In the genomic region with DNA sequence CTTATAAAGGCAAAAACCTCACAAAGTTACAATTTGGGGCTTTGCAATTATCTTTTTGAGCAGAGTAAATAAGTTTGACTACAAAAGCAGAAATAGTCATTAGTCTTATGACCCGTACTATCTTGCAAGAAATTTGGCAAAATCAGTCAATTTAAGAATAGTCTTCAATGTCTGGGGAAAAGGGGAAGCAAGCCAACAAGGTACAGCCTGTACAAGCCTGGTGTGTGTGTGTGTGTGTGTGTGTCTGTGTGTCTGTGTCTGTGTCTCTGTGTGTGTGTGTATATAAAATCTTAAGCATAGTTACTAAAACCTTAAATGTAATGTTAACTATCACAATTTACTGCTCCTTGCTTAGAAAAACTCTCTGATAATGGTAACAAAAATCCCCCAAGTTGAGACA, we compare ENCODE assay signal across 30 mouse cellular contexts. TPM values are rescaled to one million over a fixed set of nuclear protein-coding genes. Genes with fewer than 3 reads are reported as not detected.
A peak's percentile ranks its signal among the peaks of the same experiment; 100 is the strongest.
DNase-seq lines count a peak whose midpoint lies in the region; ATAC-seq and TF ChIP-seq lines count a peak whose summit lies in the region.
"Had no signal": no experiment of that assay in that cellular context is flagged by ENCODE, and none has a peak within 500 bp of the region (broad histone marks: within the 10 kb centered on the region; RNA-seq: fewer than 3 reads in every experiment).

No protein-coding gene starts in this region.

- ATAC-seq in common myeloid progenitor, adult 5-6 weeks (replicated peaks; ENCODE audit: low read depth, poor library complexity, severe bottlenecking), result 0 out of 2 replicates have a peak, but pooled peaks have one; percentile 36
- peak; percentile 29; the same call in 1 of the 2 replicates for ATAC-seq in megakaryocyte progenitor cell, adult 5-6 weeks (replicated peaks; ENCODE audit: poor library complexity)
- no peak for ATAC-seq in forebrain, postnatal 0 days
- ATAC-seq: forebrain, embryonic 13.5 days; forebrain, embryonic 16.5 days; hindbrain, postnatal 0 days; inflammation-experienced regulatory T-cells, adult 6 months; intestine, embryonic 16.5 days; Patski had no signal

- no peaks in the 10 kb centered on the region for H3K27me3 ChIP-seq in kidney, adult 2 months (replicated peaks; ENCODE audit: control insufficient read depth, insufficient read depth, low read length)
- no peaks in the 10 kb centered on the region for H3K27me3 ChIP-seq in forebrain, postnatal 0 days (ENCODE audit: insufficient read depth, low read length)
- H3K27me3 ChIP-seq: CH12.LX; forebrain, embryonic 13.5 days; heart, embryonic 13.5 days had no signal

- TF ChIP-seq POLR2A in kidney, adult 2 months (IDR thresholded peaks at IDR 0.05; ENCODE audit: low read depth, low read length), result no peak

- H3K9me3 ChIP-seq in forebrain, postnatal 0 days (ENCODE audit: low read length), result no peaks in the 10 kb centered on the region
- H3K9me3 ChIP-seq: forebrain, embryonic 10.5 days; forebrain, embryonic 13.5 days; G1E; heart, embryonic 13.5 days had no signal

- H3K4me3 ChIP-seq in kidney, adult 2 months (ENCODE audit: insufficient read depth, low read depth, low read length), result no peak overlapping the region
- no peak overlapping the region for H3K4me3 ChIP-seq in forebrain, postnatal 0 days (ENCODE audit: low read depth, low read length)
- H3K4me3 ChIP-seq: forebrain, embryonic 10.5 days; forebrain, embryonic 13.5 days; gastrocnemius, adult 2 months; heart, adult 2 months; heart, embryonic 13.5 days had no signal

- peak overlapping the region; percentile 43 for H3K27ac ChIP-seq in kidney, adult 2 months (ENCODE audit: insufficient read depth, low read depth, low read length)
- H3K27ac ChIP-seq in forebrain, postnatal 0 days (ENCODE audit: low read depth, low read length), result no peak overlapping the region
- H3K27ac ChIP-seq: forebrain, embryonic 10.5 days; forebrain, embryonic 13.5 days; gastrocnemius, adult 2 months; heart, adult 2 months; heart, embryonic 13.5 days; hindbrain, embryonic 14.5 days; hindbrain, postnatal 0 days had no signal

- WGBS in kidney, adult 2 months, result 49% methylated on average over 1 of the region's 1 CpGs
- WGBS in forebrain, postnatal 0 days, result 55% methylated on average over 1 of the region's 1 CpGs

- no peaks in the 10 kb centered on the region for H3K36me3 ChIP-seq in kidney, adult 2 months (ENCODE audit: control insufficient read depth, insufficient read depth, low read length)
- no peaks in the 10 kb centered on the region for H3K36me3 ChIP-seq in forebrain, postnatal 0 days (ENCODE audit: insufficient read depth)
- H3K36me3 ChIP-seq: forebrain, embryonic 10.5 days; G1E; heart, embryonic 13.5 days had no signal

- peak; percentile 25 for DNase-seq in kidney, adult 2 months
- DNase-seq in kidney, adult 9 months, result no peak
- peak; percentile 16 for DNase-seq in A20 (ENCODE audit: low read depth, low spot score)
- no peak for DNase-seq in thymus, postnatal 14 days
- DNase-seq in forebrain, postnatal 0 days, result no peak
- DNase-seq: adrenal gland, adult 2 months; adrenal gland, postnatal 14 days; B cell, adult 2 months; cerebellum, adult 11-12 months; cerebellum, adult 8-10 months; cerebellum, postnatal 10 days; cerebellum, postnatal 36 days; gastrocnemius, adult 2 months; gastrocnemius, postnatal 14 days; heart, adult 2 months; heart, postnatal 14 days; heart, postnatal 4 days had no signal

- H3K9ac ChIP-seq in forebrain, postnatal 0 days, result no peak overlapping the region
- H3K9ac ChIP-seq: forebrain, embryonic 13.5 days; heart, embryonic 13.5 days; hindbrain, embryonic 14.5 days had no signal

- no peak for TF ChIP-seq CTCF in kidney, adult 2 months (conservative IDR thresholded peaks at IDR 0.05; ENCODE audit: insufficient read depth, insufficient read length, low read depth, low read length)
- no peak for TF ChIP-seq CTCF in forebrain, postnatal 0 days (IDR thresholded peaks at IDR 0.05; ENCODE audit: low read depth)

- no peak overlapping the region for H3K4me2 ChIP-seq in forebrain, postnatal 0 days (ENCODE audit: low read depth)
- H3K4me2 ChIP-seq: forebrain, embryonic 13.5 days; heart, embryonic 13.5 days; hindbrain, embryonic 14.5 days had no signal

- 0 out of 2 replicates have a peak, but pooled peaks cover 3% of the 10 kb centered on the region for H3K4me1 ChIP-seq in kidney, adult 2 months (ENCODE audit: control insufficient read depth, insufficient read depth, low read length)
- no peaks in the 10 kb centered on the region for H3K4me1 ChIP-seq in forebrain, postnatal 0 days (ENCODE audit: insufficient read depth)
- H3K4me1 ChIP-seq: forebrain, embryonic 13.5 days; heart, embryonic 13.5 days had no signal

RNA-seq across cellular contexts. Expression of a gene that starts 8.2 kb away (rescaled TPM):
- 25.7 and 28.3 TPM in 2 replicates for polyA plus RNA-seq in kidney, adult 2 months (2012; rRNA removed)
- total RNA-seq in common myeloid progenitor, adult 5-6 weeks (2017), result 1.0 TPM in 1 of 2 replicates, not detected in the other
- 0.10 and 0.84 TPM in 2 replicates for total RNA-seq in megakaryocyte progenitor cell, adult 5-6 weeks (2015)
- 0.12 and 1.1 TPM in 2 replicates for total RNA-seq in megakaryocyte progenitor cell, adult 5-6 weeks (2017)
- 80.0 and 85.5 TPM in 2 replicates for total RNA-seq in forebrain, postnatal 0 days (2014; rRNA removed)
- polyA plus RNA-seq in forebrain, postnatal 0 days (2015; fragmentation: Nextera tagmentation; extraction: Ambion mirVana), result 79.4 and 99.4 TPM in 2 replicates
- total RNA-seq: G1E had no signal
- polyA plus RNA-seq: G1E had no signal

Comparison
In these comparisons a context has a peak if more than half of its experiments do, and no peak if none do; other contexts are left out.
1. DNase-seq: peak in kidney, adult 2 months (single experiment) and A20 (single experiment); none in kidney, adult 9 months (single experiment), thymus, postnatal 14 days (single experiment) and forebrain, postnatal 0 days (single experiment).
2. RNA of a gene that starts 8.2 kb away (total RNA-seq): 80.0 to 85.5 TPM in forebrain, postnatal 0 days; 1.0 TPM in common myeloid progenitor, adult 5-6 weeks and 0.10 to 1.1 TPM in megakaryocyte progenitor cell, adult 5-6 weeks; every median in the first group is over 10 times any median in the second.